Comparison of ENCODE assay signal across 9 mouse cellular contexts in genomic region chr8:111717866-111718265, GRCm38 (mm10). TPM values are rescaled to one million over a fixed set of nuclear protein-coding genes. Genes with fewer than 3 reads are reported as not detected.
DNase-seq lines count a peak whose midpoint lies in the region; ATAC-seq lines count a peak whose summit lies in the region.
"Had no signal": no experiment of that assay in that cellular context is flagged by ENCODE, and none has a peak within 500 bp of the region (broad histone marks: within the 10 kb centered on the region; RNA-seq: fewer than 3 reads in every experiment).

No protein-coding gene starts in this region.

- H3K27ac ChIP-seq in heart, embryonic 15.5 days = peak overlapping the region; percentile 99
- H3K27ac ChIP-seq in limb, embryonic 13.5 days = peak overlapping the region; percentile 85
- peak overlapping the region; percentile 98 for H3K27ac ChIP-seq in midbrain, embryonic 13.5 days

- peak; percentile 96 for DNase-seq in heart, adult 11 months
- no peak for DNase-seq in heart, postnatal 25 days (ENCODE audit: low spot score)
- DNase-seq in cerebellum, postnatal 10 days = peak; percentile 64 to 69
- DNase-seq in embryo, embryonic 10.5 days (ENCODE audit: low spot score) = no peak

- peak overlapping the region; percentile 51 for H3K4me2 ChIP-seq in heart, embryonic 15.5 days
- no peak overlapping the region for H3K4me2 ChIP-seq in limb, embryonic 13.5 days (replicated peaks)
- H3K4me2 ChIP-seq in midbrain, embryonic 13.5 days (replicated peaks) = peak overlapping the region; percentile 22

- WGBS in heart, embryonic 15.5 days = 15% methylated on average over 6 of the region's 6 CpGs
- 78% methylated on average over 6 of the region's 6 CpGs for WGBS in limb, embryonic 13.5 days
- 47% methylated on average over 6 of the region's 6 CpGs for WGBS in midbrain, embryonic 13.5 days

- no peaks in the 10 kb centered on the region for H3K27me3 ChIP-seq in heart, embryonic 15.5 days
- H3K27me3 ChIP-seq in limb, embryonic 13.5 days = no peaks in the 10 kb centered on the region
- no peaks in the 10 kb centered on the region for H3K27me3 ChIP-seq in midbrain, embryonic 13.5 days

- peaks cover 45% of the 10 kb centered on the region for H3K36me3 ChIP-seq in heart, embryonic 15.5 days
- peaks cover 72% of the 10 kb centered on the region for H3K36me3 ChIP-seq in limb, embryonic 13.5 days
- peaks cover 54% of the 10 kb centered on the region for H3K36me3 ChIP-seq in midbrain, embryonic 13.5 days

- intact Hi-C loops in heart, postnatal 25 days (cut with DNase I) = loop anchor here (2.0 kb wide), 1 partner anchor 25 kb away; the partner anchor contains the start of gene Bcar1

- H3K9ac ChIP-seq in heart, embryonic 15.5 days = peak overlapping the region; percentile 57; the same call in 1 of the 2 replicates
- peak overlapping the region; percentile 64; the same call in 1 of the 2 replicates for H3K9ac ChIP-seq in limb, embryonic 13.5 days
- peak overlapping the region; percentile 64; the same call in 1 of the 2 replicates for H3K9ac ChIP-seq in midbrain, embryonic 13.5 days (replicated peaks)

- peaks cover 64% of the 10 kb centered on the region for H3K4me1 ChIP-seq in heart, embryonic 15.5 days (replicated peaks)
- H3K4me1 ChIP-seq in limb, embryonic 13.5 days = peaks cover 22% of the 10 kb centered on the region
- H3K4me1 ChIP-seq in midbrain, embryonic 13.5 days (replicated peaks) = peaks cover 49% of the 10 kb centered on the region

- no peak for ATAC-seq in heart, embryonic 15.5 days (replicated peaks; ENCODE audit: insufficient number of reproducible peaks, insufficient read depth, low FRiP score, low read depth)
- no peak for ATAC-seq in limb, embryonic 13.5 days (ENCODE audit: low FRiP score, low read depth)
- peak; percentile 0; the same call in 1 of the 2 replicates for ATAC-seq in midbrain, embryonic 13.5 days
- no peak for ATAC-seq in erythroblast, adult 5-6 weeks (replicated peaks; ENCODE audit: low FRiP score, poor library complexity, severe bottlenecking)

- no peaks in the 10 kb centered on the region for H3K9me3 ChIP-seq in heart, embryonic 15.5 days (replicated peaks)
- no peaks in the 10 kb centered on the region for H3K9me3 ChIP-seq in limb, embryonic 13.5 days
- H3K9me3 ChIP-seq in midbrain, embryonic 13.5 days = no peaks in the 10 kb centered on the region

- no peak overlapping the region for H3K4me3 ChIP-seq in heart, embryonic 15.5 days
- no peak overlapping the region for H3K4me3 ChIP-seq in limb, embryonic 13.5 days
- H3K4me3 ChIP-seq in midbrain, embryonic 13.5 days (replicated peaks) = no peak overlapping the region

RNA-seq across cellular contexts. Expression of gene Bcar1, which starts 25.7 kb away (rescaled TPM):
- 10 to 100 TPM; 18.7 to 20.7 TPM for total RNA-seq in heart, postnatal 25 days (2021)
- 40.1 and 45.3 TPM in 2 replicates for polyA plus RNA-seq in heart, embryonic 15.5 days (2015; fragmentation: Nextera tagmentation; extraction: Ambion mirVana)
- polyA plus RNA-seq in limb, embryonic 13.5 days (2015; fragmentation: Nextera tagmentation; extraction: Ambion mirVana) = 41.7 and 41.8 TPM in 2 replicates
- polyA plus RNA-seq in midbrain, embryonic 13.5 days (2015; fragmentation: Nextera tagmentation; extraction: Ambion mirVana) = 48.7 and 55.0 TPM in 2 replicates
- not detected in 2 replicates for total RNA-seq in erythroblast, adult 5-6 weeks (2015; ENCODE audit: low replicate concordance)
- total RNA-seq in erythroblast, adult 5-6 weeks (2017; ENCODE audit: low replicate concordance) = not detected in 2 replicates

RNA-seq across cellular contexts. Expression of gene Ctrb1, which starts 27.1 kb away (rescaled TPM):
- total RNA-seq in heart, postnatal 25 days (2021) = not detected
- polyA plus RNA-seq in heart, embryonic 15.5 days (2015; fragmentation: Nextera tagmentation; extraction: Ambion mirVana) = 0.43 and 2.9 TPM in 2 replicates
- 0.89 and 3.1 TPM in 2 replicates for polyA plus RNA-seq in limb, embryonic 13.5 days (2015; fragmentation: Nextera tagmentation; extraction: Ambion mirVana)
- polyA plus RNA-seq in midbrain, embryonic 13.5 days (2015; fragmentation: Nextera tagmentation; extraction: Ambion mirVana) = 1.6 and 2.2 TPM in 2 replicates
- not detected in 2 replicates for total RNA-seq in erythroblast, adult 5-6 weeks (2015; ENCODE audit: low replicate concordance)
- total RNA-seq in erythroblast, adult 5-6 weeks (2017; ENCODE audit: low replicate concordance) = not detected in 2 replicates
- total RNA-seq: gastrocnemius, postnatal 36 days had no signal

Comparison
In these comparisons a context has a peak if more than half of its experiments do, and no peak if none do; other contexts are left out.
1. DNase-seq: peak in heart, adult 11 months (single experiment) and cerebellum, postnatal 10 days (2 of 2); none in heart, postnatal 25 days (single experiment) and embryo, embryonic 10.5 days (single experiment).
2. Peak in every context shown above with its lines, with median percentiles within 50 percentile points of each other: H3K27ac ChIP-seq and H3K9ac ChIP-seq.